Mouse (Mus musculus) ES-E14 (cell line): Measurements from ENCODE around the gene Aim2.

ENCODE experiments used
- MAFK ChIP-seq: IDR thresholded peaks from 2 replicates; pipeline ENCODE4 v1.6.1; 2014; ENCODE audit warnings: mild to moderate bottlenecking, low read depth, low read length, inconsistent platforms; ENCODE audit not compliant: insufficient read depth
- ZNF384 ChIP-seq: IDR thresholded peaks from 2 replicates; pipeline ENCODE4 v1.6.1; 2012; ENCODE audit warnings: low read depth, low read length, inconsistent platforms

- TF ChIP-seq ZNF384 (no peak), MAFK (no peak)
Measured at GRCm38 (mm10) chr1:173324961-173325360, 25.7 kb upstream of the Aim2 start.
